Mouse (Mus musculus) intestine, embryonic 15.5 days (tissue): ENCODE data around the gene Tmem45a. TPM values are rescaled to one million over a fixed set of nuclear protein-coding genes. Genes with fewer than 3 reads are reported as not detected.

Experiments used
- ATAC-seq: fragments of 200-750 bp; cut with Nextera tagmentation; 2 replicates; pipeline ENCODE4 v1.8.0; 2017; ENCODE audit warnings: moderate TSS enrichment, moderate library complexity
- H3K27ac ChIP-seq: fragments of 300-500 bp; sonication (generic); 2 replicates; pipeline ENCODE4 v1.5.1; 2015; ENCODE audit warnings: mild to moderate bottlenecking, inconsistent platforms
- H3K27me3 ChIP-seq: fragments of 300-500 bp; sonication (generic); replicated peaks from 2 replicates; pipeline ENCODE4 v1.6.1; 2015; ENCODE audit warnings: inconsistent platforms
- H3K36me3 ChIP-seq: fragments of 300-500 bp; sonication (generic); 2 replicates; pipeline ENCODE4 v1.6.1; 2015; ENCODE audit warnings: inconsistent platforms
- H3K4me1 ChIP-seq: fragments of 300-500 bp; sonication (generic); replicated peaks from 2 replicates; pipeline ENCODE4 v1.6.1; 2015; ENCODE audit warnings: inconsistent platforms
- H3K4me2 ChIP-seq: fragments of 300-500 bp; sonication (generic); replicated peaks from 2 replicates; pipeline ENCODE4 v1.6.1; 2015; ENCODE audit warnings: mild to moderate bottlenecking, inconsistent platforms
- H3K4me3 ChIP-seq: fragments of 300-500 bp; sonication (generic); replicated peaks from 2 replicates; pipeline ENCODE4 v1.5.1; 2015; ENCODE audit warnings: inconsistent platforms
- H3K9ac ChIP-seq: fragments of 300-500 bp; sonication (generic); 2 replicates; pipeline ENCODE4 v1.6.1; 2015; ENCODE audit warnings: inconsistent platforms
- H3K9me3 ChIP-seq: fragments of 300-500 bp; sonication (generic); 2 replicates; pipeline ENCODE4 v1.6.1; 2016; ENCODE audit warnings: inconsistent platforms
- WGBS: fragments of 180-500 bp; shearing (Covaris S2); methylation state at CpG from one replicate; pipeline ENCODE4 v1.1.7; 2015; 5-methylcytosine and 5-hydroxymethylcytosine counted together
- polyA plus RNA-seq: library from polyadenylated mRNA; unstranded; fragments of >200 nt; fragmentation: Nextera tagmentation; extraction: Ambion mirVana; gene quantifications from 2 replicates; pipeline ENCODE4 v1.2.1, GENCODE M21; 2015

Gene Tmem45a
- polyA plus RNA-seq, 1 experiment from 2014 or later = 31.6 TPM

GRCm38 (mm10) chr16:56793778-56794177, 92.2 kb downstream of the Tmem45a start:
- Histone ChIP-seq H3K36me3 (no peaks in the 10 kb centered on the region), H3K27ac (no peak overlapping the region), H3K9ac (no peak overlapping the region), H3K4me1 (no peaks in the 10 kb centered on the region), H3K27me3 (no peaks in the 10 kb centered on the region), H3K9me3 (no peaks in the 10 kb centered on the region), H3K4me2 (no peak overlapping the region), H3K4me3 (no peak overlapping the region)
- peak; percentile 82 for ATAC-seq
- 68% methylated on average over 1 of the region's 1 CpGs for WGBS

DNA sequence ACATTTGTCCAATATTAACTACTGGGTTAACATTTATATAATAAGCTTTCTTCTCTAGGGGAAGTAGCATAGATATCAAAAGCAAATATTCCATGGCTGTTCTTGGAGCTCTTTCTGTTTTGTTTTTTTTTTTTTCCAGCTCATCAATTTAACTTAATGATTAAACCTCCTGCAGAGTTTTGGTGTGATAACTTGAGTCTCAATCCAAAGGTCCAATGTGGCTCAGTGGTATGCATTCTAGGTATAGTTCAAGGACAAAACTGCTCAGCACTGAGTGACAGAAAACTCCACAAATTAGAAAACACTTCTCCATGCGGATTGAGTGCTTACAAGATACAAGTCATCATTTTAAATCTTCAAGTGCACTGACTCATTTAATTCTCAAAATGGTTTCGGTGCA, 100.0 kb downstream of the Tmem45a start:
- Histone ChIP-seq H3K9me3 (no peaks in the 10 kb centered on the region), H3K4me3 (no peak overlapping the region), H3K27ac (no peak overlapping the region), H3K36me3 (no peaks in the 10 kb centered on the region), H3K4me1 (no peaks in the 10 kb centered on the region), H3K27me3 (no peaks in the 10 kb centered on the region), H3K9ac (no peak overlapping the region), H3K4me2 (no peak overlapping the region)
- 86% methylated on average over 2 of the region's 2 CpGs for WGBS
- ATAC-seq = no peak

DNA sequence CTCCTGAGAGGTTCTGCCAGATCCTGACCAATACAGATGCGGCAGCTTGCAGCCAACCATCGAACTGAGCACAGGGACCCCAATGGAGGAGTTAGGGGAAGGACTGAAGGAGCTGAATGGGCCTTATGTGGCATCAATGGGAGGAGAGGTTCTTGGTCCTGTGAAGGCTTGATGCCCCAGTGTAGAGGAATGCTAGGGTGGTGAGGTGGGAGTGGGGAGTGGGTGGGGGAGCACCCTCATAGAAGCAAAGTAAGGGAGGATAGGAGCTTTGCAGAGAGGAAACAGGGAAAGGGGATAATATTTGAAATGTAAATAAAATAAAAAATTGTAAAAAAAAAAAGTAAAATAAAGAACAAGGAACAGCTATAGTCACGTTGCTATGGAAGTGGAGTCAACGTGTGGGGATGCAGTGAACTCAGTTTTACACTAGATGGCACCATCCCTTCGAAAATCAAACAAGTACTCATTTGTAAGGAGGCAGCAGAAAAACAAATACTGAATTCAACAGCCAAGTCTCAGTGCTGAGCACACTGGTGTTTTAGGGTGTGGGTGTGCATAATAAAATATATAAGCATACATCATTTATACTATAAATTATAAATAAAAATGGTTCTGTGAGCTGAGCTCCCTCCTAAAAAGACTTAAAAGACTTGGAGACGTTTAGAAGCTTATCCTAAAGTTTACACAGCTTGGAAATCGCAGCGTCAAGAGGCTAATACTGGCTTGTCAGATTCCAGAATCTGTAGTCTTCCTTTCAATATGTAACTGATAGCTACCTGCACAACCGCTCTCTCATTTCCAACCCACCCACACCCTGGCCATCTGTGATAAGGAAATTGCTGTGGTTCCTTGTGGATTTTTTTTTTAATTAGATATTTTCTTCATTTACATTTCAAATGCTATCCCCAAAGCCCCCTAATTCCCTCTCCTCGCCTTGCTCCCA, 114.5 kb downstream of the Tmem45a start:
- H3K4me2 ChIP-seq = no peak overlapping the region
- no peaks in the 10 kb centered on the region for H3K27me3 ChIP-seq
- H3K9ac ChIP-seq = no peak overlapping the region
- no peaks in the 10 kb centered on the region for H3K9me3 ChIP-seq
- WGBS = 43% methylated on average over 10 of the region's 10 CpGs
- H3K4me1 ChIP-seq = no peaks in the 10 kb centered on the region
- H3K4me3 ChIP-seq = no peak overlapping the region
- no peak overlapping the region for H3K27ac ChIP-seq
- peak; percentile 69 for ATAC-seq
- no peaks in the 10 kb centered on the region for H3K36me3 ChIP-seq

Other genes starting within 250 kb of the Tmem45a start
- 225 and 226 TPM in 2 replicates for gene Tfg, start 168.7 kb downstream of the Tmem45a start, polyA plus RNA-seq
- gene Adgrg7, start 90.3 kb downstream of the Tmem45a start, polyA plus RNA-seq = 4.6 and 5.4 TPM in 2 replicates
- gene Lnp1, start 41.9 kb upstream of the Tmem45a start, polyA plus RNA-seq = not detected in 2 replicates
- 0.11 TPM in 1 of 2 replicates, not detected in the other for gene Tmem45a2, start 185.2 kb upstream of the Tmem45a start, polyA plus RNA-seq
- gene Tomm70a, start 235.5 kb upstream of the Tmem45a start, polyA plus RNA-seq = 50.1 and 55.8 TPM in 2 replicates